Mouse (Mus musculus) kidney, embryonic 15.5 days (tissue): ENCODE data around the gene Aptx. TPM values are rescaled to one million over a fixed set of nuclear protein-coding genes. Genes with fewer than 3 reads are reported as not detected.
A peak's percentile ranks its signal among the peaks of the same experiment; 100 is the strongest.

Source experiments
- ATAC-seq: fragments of 200-750 bp; cut with Nextera tagmentation; replicated peaks from 2 replicates; pipeline ENCODE4 v1.8.0; 2017; ENCODE audit warnings: moderate TSS enrichment; ENCODE audit not compliant: low FRiP score
- H3K27ac ChIP-seq: fragments of 300-500 bp; sonication (generic); 2 replicates; pipeline ENCODE4 v1.5.1; 2015; ENCODE audit warnings: mild to moderate bottlenecking, inconsistent platforms
- H3K27me3 ChIP-seq: fragments of 300-500 bp; sonication (generic); 2 replicates; pipeline ENCODE4 v1.6.1; 2015; ENCODE audit warnings: inconsistent platforms
- H3K36me3 ChIP-seq: fragments of 300-500 bp; sonication (generic); 2 replicates; pipeline ENCODE4 v1.6.1; 2015; ENCODE audit warnings: inconsistent platforms
- H3K4me1 ChIP-seq: fragments of 300-500 bp; sonication (generic); 2 replicates; pipeline ENCODE4 v1.6.1; 2015; ENCODE audit warnings: inconsistent platforms
- H3K4me2 ChIP-seq: fragments of 300-500 bp; sonication (generic); 2 replicates; pipeline ENCODE4 v1.6.1; 2015; ENCODE audit warnings: moderate library complexity, mild to moderate bottlenecking, inconsistent platforms
- H3K4me3 ChIP-seq: fragments of 300-500 bp; sonication (generic); replicated peaks from 2 replicates; pipeline ENCODE4 v1.5.1; 2015; ENCODE audit warnings: mild to moderate bottlenecking, inconsistent platforms
- H3K9ac ChIP-seq: fragments of 300-500 bp; sonication (generic); 2 replicates; pipeline ENCODE4 v1.6.1; 2015; ENCODE audit warnings: mild to moderate bottlenecking, inconsistent platforms
- H3K9me3 ChIP-seq: fragments of 300-500 bp; sonication (generic); replicated peaks from 2 replicates; pipeline ENCODE4 v1.6.1; 2016; ENCODE audit warnings: inconsistent platforms
- WGBS: fragments of 180-500 bp; shearing (Covaris S2); methylation state at CpG from one replicate; pipeline ENCODE4 v1.1.7; 2015; ENCODE audit warnings: mixed read lengths; 5-methylcytosine and 5-hydroxymethylcytosine counted together
- polyA plus RNA-seq: library from polyadenylated mRNA; unstranded; fragments of >200 nt; fragmentation: Nextera tagmentation; extraction: Ambion mirVana; gene quantifications from 2 replicates; pipeline ENCODE4 v1.2.1, GENCODE M21; 2015

The Aptx gene
- polyA plus RNA-seq, 1 experiment from 2014 or later, result 30.6 TPM

- Histone ChIP-seq H3K9ac (peak overlapping the region; percentile 63; the same call in 1 of the 2 replicates), H3K27ac (peak overlapping the region; percentile 99; the same call in 1 of the 2 replicates)
Measured at GRCm38 (mm10) chr4:40701796-40702195, 1.2 kb downstream of the Aptx start.

GRCm38 (mm10) chr4:40700216-40700615 lies 2.8 kb downstream of the Aptx start:
- peak overlapping the region; percentile 42; the same call in 1 of the 2 replicates for H3K27ac ChIP-seq
- H3K27me3 ChIP-seq, result no peaks in the 10 kb centered on the region
- H3K4me2 ChIP-seq, result no peak overlapping the region
- H3K9me3 ChIP-seq, result no peaks in the 10 kb centered on the region
- H3K9ac ChIP-seq, result no peak overlapping the region
- no peak overlapping the region for H3K4me3 ChIP-seq
- 74% methylated on average over 8 of the region's 8 CpGs for WGBS
- ATAC-seq, result no peak
- peaks cover 16% of the 10 kb centered on the region for H3K36me3 ChIP-seq
- peaks cover 20% of the 10 kb centered on the region for H3K4me1 ChIP-seq

More at GRCm38 (mm10) chr4:40701796-40702195, 1.2 kb downstream of the Aptx start:
- peaks cover 20% of the 10 kb centered on the region for H3K4me1 ChIP-seq
- 85% methylated on average over 3 of the region's 3 CpGs for WGBS
- peak overlapping the region; percentile 60 for H3K4me3 ChIP-seq
- H3K9me3 ChIP-seq, result no peaks in the 10 kb centered on the region
- H3K36me3 ChIP-seq, result peaks cover 3% of the 10 kb centered on the region
- no peaks in the 10 kb centered on the region for H3K27me3 ChIP-seq
- ATAC-seq, result no peak
- peak overlapping the region; percentile 73 for H3K4me2 ChIP-seq

- peaks cover 6% of the 10 kb centered on the region for H3K4me1 ChIP-seq
- H3K4me2 ChIP-seq, result no peak overlapping the region
- H3K27me3 ChIP-seq, result no peaks in the 10 kb centered on the region
- 82% methylated on average over 7 of the region's 7 CpGs for WGBS
- peaks cover 44% of the 10 kb centered on the region for H3K36me3 ChIP-seq
- H3K4me3 ChIP-seq, result no peak overlapping the region
- H3K9me3 ChIP-seq, result no peaks in the 10 kb centered on the region
- no peak overlapping the region for H3K9ac ChIP-seq
- H3K27ac ChIP-seq, result no peak overlapping the region
- no peak for ATAC-seq
Measured at GRCm38 (mm10) chr4:40697059-40697458, 5.9 kb downstream of the Aptx start.

GRCm38 (mm10) chr4:40691100-40691499 lies 11.9 kb downstream of the Aptx start:
- 91% methylated on average over 11 of the region's 11 CpGs for WGBS
- Histone ChIP-seq H3K9me3 (no peaks in the 10 kb centered on the region), H3K4me3 (no peak overlapping the region), H3K4me1 (no peaks in the 10 kb centered on the region), H3K27me3 (no peaks in the 10 kb centered on the region), H3K4me2 (no peak overlapping the region), H3K9ac (no peak overlapping the region), H3K36me3 (peaks cover 77% of the 10 kb centered on the region), H3K27ac (no peak overlapping the region)
- ATAC-seq, result no peak

- Histone ChIP-seq H3K36me3 (peaks cover 30% of the 10 kb centered on the region), H3K27me3 (no peaks in the 10 kb centered on the region), H3K4me1 (no peaks in the 10 kb centered on the region), H3K4me3 (no peak overlapping the region), H3K9ac (no peak overlapping the region), H3K27ac (no peak overlapping the region), H3K4me2 (no peak overlapping the region), H3K9me3 (no peaks in the 10 kb centered on the region)
- no peak for ATAC-seq
- 93% methylated on average over 2 of the region's 2 CpGs for WGBS
Measured at GRCm38 (mm10) chr4:40683306-40683705, 19.7 kb downstream of the Aptx start.

GRCm38 (mm10) chr4:40682359-40682758 lies 20.6 kb downstream of the Aptx start:
- WGBS, result 89% methylated on average over 5 of the region's 5 CpGs
- H3K9ac ChIP-seq, result no peak overlapping the region
- H3K4me3 ChIP-seq, result no peak overlapping the region
- no peak overlapping the region for H3K27ac ChIP-seq
- H3K4me1 ChIP-seq, result no peaks in the 10 kb centered on the region
- no peak overlapping the region for H3K4me2 ChIP-seq
- no peaks in the 10 kb centered on the region for H3K9me3 ChIP-seq
- peaks cover 22% of the 10 kb centered on the region for H3K36me3 ChIP-seq
- H3K27me3 ChIP-seq, result no peaks in the 10 kb centered on the region
- ATAC-seq, result no peak

GRCm38 (mm10) chr4:40681908-40682307 lies 21.1 kb downstream of the Aptx start:
- Histone ChIP-seq H3K27me3 (no peaks in the 10 kb centered on the region), H3K4me2 (no peak overlapping the region), H3K36me3 (peaks cover 20% of the 10 kb centered on the region), H3K4me1 (0 out of 2 replicates have a peak, but pooled peaks cover under 1% of the 10 kb centered on the region), H3K27ac (no peak overlapping the region), H3K9me3 (no peaks in the 10 kb centered on the region), H3K9ac (no peak overlapping the region), H3K4me3 (no peak overlapping the region)
- ATAC-seq, result no peak
- WGBS, result 16% methylated on average over 3 of the region's 3 CpGs

- Histone ChIP-seq H3K9ac (no peak overlapping the region), H3K4me2 (no peak overlapping the region), H3K4me1 (peaks cover 8% of the 10 kb centered on the region), H3K27ac (no peak overlapping the region), H3K9me3 (no peaks in the 10 kb centered on the region), H3K4me3 (no peak overlapping the region), H3K27me3 (no peaks in the 10 kb centered on the region), H3K36me3 (peaks cover 6% of the 10 kb centered on the region; the same call in 1 of the 2 replicates)
- no peak for ATAC-seq
- 56% methylated on average over 5 of the region's 5 CpGs for WGBS
Measured at GRCm38 (mm10) chr4:40680250-40680860, 22.6 kb downstream of the Aptx start.

GRCm38 (mm10) chr4:40677132-40677531 lies 25.9 kb downstream of the Aptx start:
- no peaks in the 10 kb centered on the region for H3K9me3 ChIP-seq
- no peaks in the 10 kb centered on the region for H3K36me3 ChIP-seq
- no peaks in the 10 kb centered on the region for H3K27me3 ChIP-seq
- 42% methylated on average over 5 of the region's 5 CpGs for WGBS
- H3K27ac ChIP-seq, result no peak overlapping the region
- no peak overlapping the region for H3K4me2 ChIP-seq
- peaks cover 8% of the 10 kb centered on the region for H3K4me1 ChIP-seq
- H3K4me3 ChIP-seq, result no peak overlapping the region
- no peak overlapping the region for H3K9ac ChIP-seq
- peak; percentile 19; the same call in 1 of the 2 replicates for ATAC-seq

- ATAC-seq, result no peak
- H3K27ac ChIP-seq, result no peak overlapping the region
- H3K36me3 ChIP-seq, result no peaks in the 10 kb centered on the region
- 20% methylated on average over 14 of the region's 14 CpGs for WGBS
- H3K9ac ChIP-seq, result no peak overlapping the region
- H3K9me3 ChIP-seq, result no peaks in the 10 kb centered on the region
- peak overlapping the region; percentile 38 for H3K4me2 ChIP-seq
- no peaks in the 10 kb centered on the region for H3K27me3 ChIP-seq
- H3K4me3 ChIP-seq, result no peak overlapping the region
- H3K4me1 ChIP-seq, result peaks cover 8% of the 10 kb centered on the region
Measured at GRCm38 (mm10) chr4:40676338-40676737, 26.7 kb downstream of the Aptx start.

- ATAC-seq, result no peak
Measured at GRCm38 (mm10) chr4:40673526-40673925, 29.5 kb downstream of the Aptx start.

GRCm38 (mm10) chr4:40666237-40667012 lies 36.6 kb downstream of the Aptx start:
- Histone ChIP-seq H3K27ac (no peak overlapping the region), H3K4me3 (no peak overlapping the region), H3K36me3 (no peaks in the 10 kb centered on the region), H3K9me3 (no peaks in the 10 kb centered on the region; the same call in 1 of the 2 replicates), H3K4me2 (no peak overlapping the region), H3K9ac (no peak overlapping the region), H3K27me3 (no peaks in the 10 kb centered on the region), H3K4me1 (no peaks in the 10 kb centered on the region)
- ATAC-seq, result no peak
- 67% methylated on average over 9 of the region's 9 CpGs for WGBS

More at GRCm38 (mm10) chr4:40673526-40673925, 29.5 kb downstream of the Aptx start:
- Histone ChIP-seq H3K4me2 (no peak overlapping the region), H3K27ac (no peak overlapping the region), H3K27me3 (no peaks in the 10 kb centered on the region), H3K4me1 (peaks cover 8% of the 10 kb centered on the region), H3K9ac (no peak overlapping the region), H3K4me3 (no peak overlapping the region), H3K9me3 (no peaks in the 10 kb centered on the region), H3K36me3 (no peaks in the 10 kb centered on the region)
- WGBS, result 90% methylated on average over 5 of the region's 5 CpGs
